Mouse (Mus musculus) cerebellum, adult 2 months (tissue): ENCODE measurements at regions not wholly inside any gene's neighbourhood (a gene's known extent, or its start where the extent isn't known, plus 50 kb on each side); places are given as distances from the start of the nearest gene placed in this dataset.

ENCODE experiments used
- DNase-seq, 2 experiments: peaks; one replicate each; pipeline ENCODE4 v3.0.0; 2021
- H3K27ac ChIP-seq: fragments of 200-500 bp; 2 replicates; pipeline ENCODE4 v1.5.1; 2012; ENCODE audit warnings: low read length, control low read depth, inconsistent platforms; ENCODE audit not compliant: insufficient read depth
- H3K27me3 ChIP-seq: fragments of 200-500 bp; 2 replicates; pipeline ENCODE4 v1.6.1; 2012; ENCODE audit warnings: inconsistent platforms, mild to moderate bottlenecking, low read length, moderate library complexity; ENCODE audit not compliant: control insufficient read depth, insufficient read depth
- H3K4me1 ChIP-seq: fragments of 200-500 bp; 2 replicates; pipeline ENCODE4 v1.6.1; 2011; ENCODE audit warnings: low read length; ENCODE audit not compliant: control insufficient read depth, insufficient read depth
- H3K4me3 ChIP-seq: fragments of 200-500 bp; replicated peaks from 2 replicates; pipeline ENCODE3; 2011; ENCODE audit warnings: mild to moderate bottlenecking, low read depth, low read length, control low read depth; ENCODE audit not compliant: insufficient read depth
- CTCF ChIP-seq: fragments of 200-500 bp; IDR thresholded peaks from 2 replicates; pipeline ENCODE4 v1.5.1; 2011; ENCODE audit warnings: low read depth, mild to moderate bottlenecking, control low read depth, low read length, moderate library complexity, borderline replicate concordance; ENCODE audit not compliant: insufficient read depth
- POLR2A ChIP-seq: fragments of 200-500 bp; IDR thresholded peaks from 2 replicates; pipeline ENCODE4 v1.6.1; 2011; ENCODE audit warnings: low read length, control low read depth, borderline replicate concordance; ENCODE audit not compliant: insufficient read depth
- WGBS: fragments of 180-500 bp; shearing (Covaris S2); methylation state at CpG from one replicate; pipeline ENCODE4 v1.1.7; 2018; 5-methylcytosine and 5-hydroxymethylcytosine counted together

DNA sequence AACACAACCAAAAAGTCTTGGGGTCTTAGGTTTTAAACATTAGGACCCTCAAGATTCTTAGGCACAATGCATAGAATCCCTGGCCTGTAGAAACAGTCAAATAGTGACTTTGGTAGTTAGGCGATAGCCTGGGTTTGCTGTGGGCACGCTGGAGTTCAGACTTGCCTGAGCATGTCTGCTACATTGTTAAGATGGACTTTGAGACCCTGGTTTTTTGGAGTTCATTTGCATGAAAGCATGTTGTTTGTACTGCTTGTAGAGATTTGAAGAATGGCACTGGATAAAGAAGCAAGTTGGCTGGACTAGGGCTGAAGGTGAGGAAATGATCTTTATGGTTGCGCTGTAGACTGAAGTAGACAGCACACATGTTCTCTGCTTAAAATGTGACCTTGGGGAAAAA, 180.9 kb downstream of the Sqor start:
- no peak for DNase-seq
- no peaks in the 10 kb centered on the region for H3K27me3 ChIP-seq
- WGBS: 86% methylated on average over 3 of the region's 3 CpGs
- no peak for TF ChIP-seq POLR2A
- no peak for TF ChIP-seq CTCF
- no peaks in the 10 kb centered on the region for H3K4me1 ChIP-seq
- H3K4me3 ChIP-seq: no peak overlapping the region
- H3K27ac ChIP-seq: no peak overlapping the region

DNA sequence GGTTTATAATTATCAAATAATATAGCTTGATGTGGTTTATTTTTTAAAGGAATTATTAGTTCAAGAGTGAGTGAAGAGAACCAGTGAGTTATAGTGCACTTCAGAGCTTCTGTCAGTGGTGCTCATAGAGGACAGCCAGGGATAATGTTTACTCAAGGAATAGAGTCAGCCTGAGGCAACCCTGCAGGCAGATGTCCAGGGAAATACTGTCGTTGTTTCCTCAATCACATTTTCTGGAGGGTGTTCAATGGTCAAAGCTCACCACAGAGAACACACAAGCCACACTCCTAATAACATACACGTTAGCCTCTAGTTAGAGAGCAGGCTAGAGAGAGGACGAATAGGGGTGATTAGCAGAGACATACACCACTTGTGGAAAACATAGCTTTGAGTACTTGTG, 184.0 kb downstream of the Sqor start:
- Histone ChIP-seq H3K27me3 (no peaks in the 10 kb centered on the region), H3K4me3 (no peak overlapping the region), H3K27ac (no peak overlapping the region), H3K4me1 (no peaks in the 10 kb centered on the region)
- WGBS: 85% methylated on average over 3 of the region's 3 CpGs
- TF ChIP-seq CTCF: no peak
- TF ChIP-seq POLR2A: no peak
- no peak for DNase-seq

DNA sequence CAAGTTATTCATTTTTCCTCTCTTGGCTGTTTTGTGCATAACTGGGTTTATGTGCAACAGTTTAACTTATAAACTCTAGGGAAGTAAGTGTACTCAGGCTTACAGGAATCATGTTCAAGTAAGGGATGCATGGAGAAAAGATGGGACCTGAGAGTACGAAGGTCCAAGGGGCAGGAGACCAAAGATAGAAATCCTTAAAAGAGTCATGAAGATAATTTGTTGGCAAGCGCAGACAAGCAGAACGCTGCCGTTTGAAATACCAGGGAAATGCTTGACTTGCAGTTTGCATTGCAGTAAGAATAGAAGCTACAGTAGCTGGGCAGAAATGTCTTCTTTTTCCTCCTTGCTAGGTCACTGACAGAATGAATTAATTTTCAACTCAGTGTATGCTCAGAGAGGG, 196.7 kb downstream of the Sqor start:
- TF ChIP-seq CTCF: no peak
- TF ChIP-seq POLR2A: no peak
- H3K4me1 ChIP-seq: no peaks in the 10 kb centered on the region
- no peak for DNase-seq

DNA sequence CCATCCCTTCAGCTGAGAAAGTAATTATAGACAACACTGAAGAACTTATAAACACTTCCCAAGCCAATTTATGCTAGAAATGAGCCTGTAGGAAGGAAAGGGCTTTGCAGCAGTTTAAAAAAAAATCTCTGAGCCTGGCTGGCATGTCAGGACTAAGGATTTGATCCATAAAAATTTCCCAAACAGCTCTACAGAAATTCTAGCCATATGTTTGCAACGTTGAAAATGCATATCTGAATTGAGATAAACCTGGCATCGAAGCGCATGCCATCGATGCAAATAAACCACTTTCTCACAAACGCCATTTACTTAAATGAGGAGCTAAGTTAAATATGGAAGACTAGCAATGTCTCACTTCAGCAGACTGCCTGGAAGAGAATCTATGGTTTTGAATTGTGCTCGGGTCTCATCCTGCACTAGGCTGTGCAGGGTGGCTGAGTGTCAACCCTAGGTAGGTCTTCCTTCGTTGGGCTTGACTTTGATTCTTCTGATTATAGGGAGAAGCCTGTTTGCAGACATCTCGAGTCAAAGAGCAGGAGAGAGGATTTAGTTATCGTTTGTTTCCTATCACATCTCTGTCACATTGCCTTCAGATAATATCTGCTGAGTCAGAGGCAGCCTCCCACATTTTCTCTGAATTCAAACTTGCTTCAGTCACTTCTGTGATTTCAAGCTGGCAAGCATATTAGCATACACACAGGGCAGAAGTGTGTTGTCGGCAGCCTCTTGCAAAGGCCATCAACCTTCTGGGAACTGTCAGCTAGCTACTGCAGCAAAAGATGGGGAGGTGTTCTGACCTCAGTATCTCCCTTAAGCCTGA, 204.0 kb downstream of the Sqor start:
- no peak for DNase-seq
- 78% methylated on average over 10 of the region's 10 CpGs for WGBS
- no peak overlapping the region for H3K27ac ChIP-seq
- H3K4me1 ChIP-seq: no peaks in the 10 kb centered on the region
- H3K27me3 ChIP-seq: no peaks in the 10 kb centered on the region
- TF ChIP-seq POLR2A (no peak), CTCF (no peak)
- H3K4me3 ChIP-seq: no peak overlapping the region

More for the DNA sequence above, 196.7 kb downstream of the Sqor start:
- 76% methylated on average over 4 of the region's 4 CpGs for WGBS
- H3K27ac ChIP-seq: no peak overlapping the region
- H3K4me3 ChIP-seq: no peak overlapping the region
- no peaks in the 10 kb centered on the region for H3K27me3 ChIP-seq
